Mouse (Mus musculus) heart, postnatal 0 days (tissue): ENCODE measurements around the gene Cbx2. TPM values are rescaled to one million over a fixed set of nuclear protein-coding genes. Genes with fewer than 3 reads are reported as not detected.

Experiments
- ATAC-seq: fragments of 200-750 bp; cut with Nextera tagmentation; 2 replicates; pipeline ENCODE4 v1.8.0; 2017; ENCODE audit warnings: low read depth, moderate number of reproducible peaks, moderate library complexity; ENCODE audit not compliant: insufficient read depth
- DNase-seq: peaks from one replicate; pipeline ENCODE4 v3.0.0-alpha.2; 2016; ENCODE audit warnings: low spot score
- H3K27ac ChIP-seq: fragments of 300-500 bp; sonication (generic); 2 replicates; pipeline ENCODE4 v1.5.1; 2014; ENCODE audit warnings: low read depth, mild to moderate bottlenecking
- H3K27me3 ChIP-seq: fragments of 300-500 bp; sonication (generic); 2 replicates; pipeline ENCODE4 v1.6.1; 2014; ENCODE audit warnings: low read length, mixed read lengths; ENCODE audit not compliant: control insufficient read depth, insufficient read depth
- H3K36me3 ChIP-seq: fragments of 300-500 bp; sonication (generic); replicated peaks from 2 replicates; pipeline ENCODE4 v1.6.1; 2014; ENCODE audit warnings: low read length, mixed read lengths; ENCODE audit not compliant: control insufficient read depth, insufficient read depth
- H3K4me1 ChIP-seq: fragments of 300-500 bp; sonication (generic); 2 replicates; pipeline ENCODE4 v1.6.1; 2014; ENCODE audit warnings: antibody characterized with exemption; ENCODE audit not compliant: control insufficient read depth, insufficient read depth
- H3K4me2 ChIP-seq: fragments of 300-500 bp; sonication (generic); 2 replicates; pipeline ENCODE4 v1.6.1; 2014; ENCODE audit warnings: low read depth, mild to moderate bottlenecking, low read length, moderate library complexity
- H3K4me3 ChIP-seq: fragments of 300-500 bp; sonication (generic); 2 replicates; pipeline ENCODE4 v1.5.1; 2014; ENCODE audit warnings: low read depth, low read length
- H3K9ac ChIP-seq: fragments of 300-500 bp; sonication (generic); replicated peaks from 2 replicates; pipeline ENCODE4 v1.6.1; 2014; ENCODE audit warnings: low read depth, low read length, mixed read lengths
- H3K9me3 ChIP-seq: fragments of 300-500 bp; sonication (generic); replicated peaks from 2 replicates; pipeline ENCODE4 v1.6.1; 2016; ENCODE audit warnings: low read length; ENCODE audit not compliant: control insufficient read depth
- CTCF ChIP-seq: IDR thresholded peaks from 2 replicates; pipeline ENCODE4 v1.5.1; 2016; ENCODE audit warnings: antibody characterized with exemption, control low read depth, low read depth
- EP300 ChIP-seq: IDR thresholded peaks from 2 replicates; pipeline ENCODE4 v1.6.1; 2016; ENCODE audit warnings: antibody characterized with exemption, low read depth
- WGBS: fragments of 180-500 bp; shearing (Covaris S2); extraction: QIAGEN DNeasy Blood & Tissue Kit; methylation state at CpG from one replicate; pipeline ENCODE4 v1.1.7; 2014; 5-methylcytosine and 5-hydroxymethylcytosine counted together
- polyA plus RNA-seq: library from polyadenylated mRNA; unstranded; fragments of >200 nt; fragmentation: Nextera tagmentation; extraction: Ambion mirVana; gene quantifications from 2 replicates; pipeline ENCODE4 v1.2.1, GENCODE M21; 2015
- total RNA-seq: library from RNA; depleted of rRNA; stranded (reverse); fragments of >200 nt; gene quantifications from 2 replicates; pipeline ENCODE4 v1.2.3, GENCODE M21; 2014; ENCODE audit warnings: low replicate concordance; rRNA removed

Gene Cbx2
- 1.8 and 13.0 TPM in 2 replicates for total RNA-seq
- polyA plus RNA-seq, result 5.7 and 5.8 TPM in 2 replicates

DNA sequence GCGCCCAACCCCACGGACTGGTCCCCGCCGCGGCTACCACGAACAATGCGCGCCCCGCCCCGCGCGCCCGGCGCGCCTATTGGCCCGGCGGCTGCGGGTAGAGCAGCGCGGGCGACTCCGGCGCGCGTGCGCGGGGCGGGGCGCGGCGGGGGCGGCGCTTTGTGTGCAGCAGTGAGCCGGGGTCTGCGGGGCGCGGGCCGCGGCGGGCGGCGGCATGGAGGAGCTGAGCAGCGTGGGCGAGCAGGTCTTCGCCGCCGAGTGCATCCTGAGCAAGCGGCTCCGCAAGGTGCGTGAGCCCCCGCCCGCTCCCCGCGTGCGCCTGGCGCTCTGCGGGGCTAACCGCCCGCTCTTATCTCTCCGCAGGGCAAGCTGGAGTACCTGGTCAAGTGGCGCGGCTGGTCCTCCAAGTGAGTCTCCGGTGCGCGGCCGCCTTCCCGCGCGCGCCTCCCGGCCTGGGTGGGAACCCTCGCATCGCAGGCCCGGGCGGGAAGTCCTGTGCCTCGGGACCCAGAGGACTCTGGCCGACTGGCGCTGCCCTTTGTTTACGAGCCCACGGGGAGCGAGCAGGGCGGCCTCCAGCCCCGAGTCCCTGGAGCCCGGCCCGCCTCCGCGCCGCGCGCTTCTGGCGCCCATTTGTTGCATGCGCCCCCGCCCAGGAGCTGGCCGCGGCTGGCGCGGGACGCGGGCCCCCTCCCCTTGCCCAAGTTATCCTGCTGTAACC, at the start of gene Cbx2:
Cbx2 (plus strand) TSS at position 68 of the 721 bp plus-strand sequence.
- DNase-seq, result peak; percentile 69
- TF ChIP-seq CTCF, result no peak
- TF ChIP-seq EP300, result no peak
- peak within 1 kb of the TSS; percentile 58 for H3K27ac ChIP-seq
- ATAC-seq, result peak; percentile 90
- H3K4me1 ChIP-seq, result peaks cover 31% of the 10 kb centered on the region
- peaks cover 13% of the 10 kb centered on the region for H3K36me3 ChIP-seq
- H3K27me3 ChIP-seq, result peaks cover 25% of the 10 kb centered on the region
- H3K9ac ChIP-seq, result peak within 1 kb of the TSS; percentile 74
- peak within 1 kb of the TSS; percentile 82 for H3K4me3 ChIP-seq
- no peaks in the 10 kb centered on the region for H3K9me3 ChIP-seq
- peak within 1 kb of the TSS; percentile 99 for H3K4me2 ChIP-seq
- WGBS, result under 1% methylated on average over 73 of the region's 99 CpGs

DNA sequence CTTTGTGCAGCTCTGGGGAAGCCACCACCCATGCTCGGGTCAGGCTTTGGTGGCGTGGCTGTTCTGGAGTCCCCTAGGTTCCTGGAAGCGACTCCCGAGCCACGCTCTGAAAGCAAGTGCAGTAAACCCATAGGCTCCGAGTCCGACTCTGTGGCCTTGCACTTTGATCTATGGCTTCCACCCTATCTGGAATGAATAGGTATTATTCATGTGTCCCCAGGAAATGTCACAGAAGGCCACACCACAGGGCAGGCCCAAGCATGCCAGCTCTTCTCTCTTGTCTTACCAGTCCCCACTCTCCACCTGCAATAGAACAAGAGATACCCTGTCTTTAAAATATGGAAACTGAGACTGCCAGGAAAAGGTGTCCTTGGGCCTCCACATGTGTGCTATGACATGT, 48.4 kb upstream of the Cbx2 start:
- H3K4me1 ChIP-seq, result no peaks in the 10 kb centered on the region
- no peak overlapping the region for H3K9ac ChIP-seq
- H3K9me3 ChIP-seq, result no peaks in the 10 kb centered on the region
- WGBS, result 71% methylated on average over 7 of the region's 7 CpGs
- H3K4me3 ChIP-seq, result no peak overlapping the region
- DNase-seq (no peak), ATAC-seq (no peak)
- no peaks in the 10 kb centered on the region for H3K36me3 ChIP-seq
- TF ChIP-seq CTCF (no peak), EP300 (no peak)
- H3K4me2 ChIP-seq, result no peak overlapping the region
- peaks cover 72% of the 10 kb centered on the region for H3K27me3 ChIP-seq
- no peak overlapping the region for H3K27ac ChIP-seq

DNA sequence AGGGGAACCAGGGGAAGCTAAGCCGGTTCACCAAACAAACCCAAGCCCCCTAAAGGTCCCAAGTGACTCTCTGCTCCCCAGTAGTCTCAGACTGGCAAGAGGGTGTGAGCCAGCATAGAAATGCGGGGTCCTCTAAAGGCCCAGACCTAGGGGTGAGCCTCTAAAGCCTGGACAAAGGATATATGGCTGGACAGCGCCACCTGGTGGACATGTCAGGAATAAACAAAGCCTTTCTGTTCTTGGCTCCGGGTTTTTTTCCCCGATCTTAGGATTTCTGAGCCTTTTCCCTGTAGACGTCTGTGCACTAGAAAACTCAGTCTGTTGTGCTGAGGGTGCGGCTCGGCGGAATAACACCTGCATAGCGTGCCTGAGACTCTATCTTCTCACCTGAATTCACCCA, 47.3 kb upstream of the Cbx2 start:
- Histone ChIP-seq H3K27me3 (peaks cover 66% of the 10 kb centered on the region), H3K36me3 (no peaks in the 10 kb centered on the region), H3K4me1 (no peaks in the 10 kb centered on the region), H3K9me3 (no peaks in the 10 kb centered on the region), H3K4me3 (no peak overlapping the region), H3K9ac (no peak overlapping the region), H3K27ac (no peak overlapping the region), H3K4me2 (peak overlapping the region; percentile 38; the same call in 1 of the 2 replicates)
- peak; percentile 39 for DNase-seq
- no peak for ATAC-seq
- TF ChIP-seq CTCF, result peak; percentile 80
- no peak for TF ChIP-seq EP300
- 3% methylated on average over 10 of the region's 10 CpGs for WGBS

- 17% methylated on average over 12 of the region's 12 CpGs for WGBS
- ATAC-seq, result no peak; the same call in 1 of the 2 replicates
- H3K27me3 ChIP-seq, result peaks cover 62% of the 10 kb centered on the region
Measured at GRCm38 (mm10) chr11:118975917-118976316, 46.8 kb upstream of the Cbx2 start.

GRCm38 (mm10) chr11:118980388-118980787, 42.4 kb upstream of the Cbx2 start:
- Histone ChIP-seq H3K9ac (no peak overlapping the region), H3K27me3 (peaks cover 31% of the 10 kb centered on the region), H3K27ac (no peak overlapping the region), H3K36me3 (no peaks in the 10 kb centered on the region), H3K4me2 (no peak overlapping the region), H3K9me3 (no peaks in the 10 kb centered on the region), H3K4me3 (no peak overlapping the region), H3K4me1 (no peaks in the 10 kb centered on the region)
- TF ChIP-seq CTCF (no peak), EP300 (no peak)
- ATAC-seq, result no peak
- WGBS, result 75% methylated on average over 2 of the region's 2 CpGs
- DNase-seq, result no peak

More at GRCm38 (mm10) chr11:118975917-118976316, 46.8 kb upstream of the Cbx2 start:
- peak overlapping the region; percentile 38; the same call in 1 of the 2 replicates for H3K4me2 ChIP-seq
- no peaks in the 10 kb centered on the region for H3K9me3 ChIP-seq
- no peak overlapping the region for H3K9ac ChIP-seq
- no peaks in the 10 kb centered on the region for H3K4me1 ChIP-seq
- H3K27ac ChIP-seq, result no peak overlapping the region
- H3K4me3 ChIP-seq, result no peak overlapping the region
- no peaks in the 10 kb centered on the region for H3K36me3 ChIP-seq
- DNase-seq, result no peak
- TF ChIP-seq EP300 (no peak), CTCF (no peak)
